Mouse (Mus musculus): ENCODE data around the gene Sash3. TPM values are rescaled to one million over a fixed set of nuclear protein-coding genes. Genes with fewer than 3 reads are reported as not detected.
"Not testable (repeated sequence)": the region's sequence is repeated elsewhere in the genome, so short reads cannot be mapped to it uniquely, and the experiment has no call there.

Gene Sash3
- polyA plus RNA-seq, 1 experiment from 2014 or later: 0.72 TPM

DNA sequence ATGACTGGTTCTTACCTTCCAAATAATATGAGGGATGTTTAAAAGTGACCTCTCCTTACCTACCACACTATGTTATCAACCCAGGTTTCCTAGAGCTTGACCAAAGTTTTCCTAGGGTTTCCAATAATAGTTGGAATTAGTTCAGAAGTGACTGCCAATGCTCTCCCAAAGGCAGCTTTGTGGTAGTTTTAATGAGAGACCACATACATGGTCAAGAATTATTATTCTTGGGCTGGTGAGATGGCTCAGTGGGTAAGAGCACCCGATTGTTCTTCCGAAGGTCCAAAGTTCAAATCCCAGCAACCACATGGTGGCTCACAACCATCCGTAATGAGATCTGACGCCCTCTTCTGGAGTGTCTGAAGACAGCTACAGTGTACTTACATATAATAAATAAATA is 63.5 kb downstream of the Sash3 start:
- not testable (repeated sequence) for H3K4me2 ChIP-seq; H3K9me3 ChIP-seq (replicated peaks); H3K36me3 ChIP-seq (ENCODE audit: poor library complexity, severe bottlenecking); H3K27ac ChIP-seq; H3K9ac ChIP-seq; ATAC-seq; H3K27me3 ChIP-seq; H3K4me3 ChIP-seq
- WGBS: 88% methylated on average over 4 of the region's 4 CpGs
- H3K4me1 ChIP-seq: peaks cover 15% of the 10 kb centered on the region

Other genes starting within 250 kb of the Sash3 start
- gene Ocrl, start 234.0 kb upstream of the Sash3 start, polyA plus RNA-seq (2015; fragmentation: Nextera tagmentation; extraction: Ambion mirVana): 20.3 and 23.2 TPM in 2 replicates
- gene Apln, start 111.6 kb upstream of the Sash3 start, polyA plus RNA-seq (2015; fragmentation: Nextera tagmentation; extraction: Ambion mirVana): 4.9 and 5.0 TPM in 2 replicates
- gene Xpnpep2, start 37.7 kb upstream of the Sash3 start, polyA plus RNA-seq (2015; fragmentation: Nextera tagmentation; extraction: Ambion mirVana): 0.57 and 0.64 TPM in 2 replicates
- gene Zdhhc9, start 62.4 kb downstream of the Sash3 start, polyA plus RNA-seq (2015; fragmentation: Nextera tagmentation; extraction: Ambion mirVana): 6.8 and 8.2 TPM in 2 replicates
- gene Utp14a, start 110.4 kb downstream of the Sash3 start, polyA plus RNA-seq (2015; fragmentation: Nextera tagmentation; extraction: Ambion mirVana): 23.6 and 27.2 TPM in 2 replicates
- gene Bcorl1, start 194.9 kb downstream of the Sash3 start, polyA plus RNA-seq (2015; fragmentation: Nextera tagmentation; extraction: Ambion mirVana): 6.5 and 6.6 TPM in 2 replicates